Mouse (Mus musculus) stomach, embryonic 14.5 days (tissue): Measurements from ENCODE around the gene Hist1h3i. TPM values are rescaled to one million over a fixed set of nuclear protein-coding genes. Genes with fewer than 3 reads are reported as not detected.
"Not testable (repeated sequence)": the region's sequence is repeated elsewhere in the genome, so short reads cannot be mapped to it uniquely, and the experiment has no call there.

Experiments used
- ATAC-seq: fragments of 200-750 bp; cut with Nextera tagmentation; 2 replicates; pipeline ENCODE4 v1.8.0; 2017; ENCODE audit warnings: low read depth, moderate TSS enrichment; ENCODE audit not compliant: insufficient number of reproducible peaks, insufficient read depth, low FRiP score
- H3K27ac ChIP-seq: fragments of 300-500 bp; sonication (generic); 2 replicates; pipeline ENCODE4 v1.5.1; 2014; ENCODE audit warnings: mild to moderate bottlenecking, low read length, moderate library complexity, mixed read lengths
- H3K27me3 ChIP-seq: fragments of 300-500 bp; sonication (generic); 2 replicates; pipeline ENCODE4 v1.6.1; 2014; ENCODE audit warnings: low read length, control low read depth, mixed read lengths; ENCODE audit not compliant: control insufficient read depth, insufficient read depth
- H3K36me3 ChIP-seq: fragments of 300-500 bp; sonication (generic); 2 replicates; pipeline ENCODE4 v1.6.1; 2014; ENCODE audit warnings: mild to moderate bottlenecking, control low read depth, low read length, moderate library complexity, mixed read lengths; ENCODE audit not compliant: control insufficient read depth, insufficient read depth
- H3K4me1 ChIP-seq: fragments of 300-500 bp; sonication (generic); 2 replicates; pipeline ENCODE4 v1.6.1; 2014; ENCODE audit warnings: low read length, control low read depth, mixed read lengths; ENCODE audit not compliant: control insufficient read depth, insufficient read depth
- H3K4me2 ChIP-seq: fragments of 300-500 bp; sonication (generic); replicated peaks from 2 replicates; pipeline ENCODE4 v1.6.1; 2014; ENCODE audit warnings: low read depth, low read length, control low read depth
- H3K4me3 ChIP-seq: fragments of 300-500 bp; sonication (generic); 2 replicates; pipeline ENCODE4 v1.5.1; 2014; ENCODE audit warnings: low read depth, low read length, control low read depth
- H3K9ac ChIP-seq: fragments of 300-500 bp; sonication (generic); replicated peaks from 2 replicates; pipeline ENCODE4 v1.6.1; 2014; ENCODE audit warnings: low read depth, mild to moderate bottlenecking, control low read depth, low read length, moderate library complexity, mixed read lengths
- H3K9me3 ChIP-seq: fragments of 300-500 bp; sonication (generic); 2 replicates; pipeline ENCODE4 v1.6.1; 2016; ENCODE audit warnings: low read depth, low read length, control low read depth; ENCODE audit not compliant: control insufficient read depth
- WGBS: fragments of 180-500 bp; shearing (Covaris S2); extraction: QIAGEN DNeasy Blood & Tissue Kit; methylation state at CpG from one replicate; pipeline ENCODE4 v1.1.7; 2014; 5-methylcytosine and 5-hydroxymethylcytosine counted together
- polyA plus RNA-seq: library from polyadenylated mRNA; unstranded; fragments of >200 nt; fragmentation: Nextera tagmentation; extraction: Ambion mirVana; gene quantifications from 2 replicates; pipeline ENCODE4 v1.2.1, GENCODE M21; 2014

Hist1h3i gene
- polyA plus RNA-seq, 1 experiment from 2014 or later: 187 TPM

- ATAC-seq: peak; percentile 81
- peaks cover 4% of the 10 kb centered on the region; the same call in 1 of the 2 replicates for H3K4me1 ChIP-seq
- peak overlapping the region; percentile 97 for H3K27ac ChIP-seq
- no peaks in the 10 kb centered on the region for H3K9me3 ChIP-seq
- 4% methylated on average over 33 of the region's 33 CpGs for WGBS
- no peaks in the 10 kb centered on the region for H3K36me3 ChIP-seq
- H3K27me3 ChIP-seq: no peaks in the 10 kb centered on the region
- H3K4me3 ChIP-seq: peak overlapping the region; percentile 65
- peak overlapping the region; percentile 98 for H3K4me2 ChIP-seq
- peak overlapping the region; percentile 89 for H3K9ac ChIP-seq
Measured at GRCm38 (mm10) chr13:21778814-21779766, 4.1 kb downstream of the Hist1h3i start.

- Histone ChIP-seq H3K9ac (no peak overlapping the region), H3K36me3 (no peaks in the 10 kb centered on the region), H3K4me1 (peaks cover 9% of the 10 kb centered on the region; the same call in 1 of the 2 replicates), H3K27me3 (no peaks in the 10 kb centered on the region), H3K27ac (no peak overlapping the region), H3K4me2 (peak overlapping the region; percentile 19; the same call in 1 of the 2 replicates), H3K9me3 (no peaks in the 10 kb centered on the region), H3K4me3 (no peak overlapping the region; the same call in 1 of the 2 replicates)
- no peak for ATAC-seq
- WGBS: 69% methylated on average over 1 of the region's 1 CpGs
Measured at GRCm38 (mm10) chr13:21755707-21756106, 27.5 kb downstream of the Hist1h3i start.

- not testable (repeated sequence) for H3K9me3 ChIP-seq, H3K4me1 ChIP-seq, H3K36me3 ChIP-seq, ATAC-seq, H3K27me3 ChIP-seq
- peak overlapping the region; percentile 91 for H3K27ac ChIP-seq
- 0% methylated on average over 22 of the region's 26 CpGs for WGBS
- H3K4me3 ChIP-seq: peak overlapping the region; percentile 45
- peak overlapping the region; percentile 40 for H3K9ac ChIP-seq
- peak overlapping the region; percentile 62 for H3K4me2 ChIP-seq
Measured at GRCm38 (mm10) chr13:21754294-21755001, 28.7 kb downstream of the Hist1h3i start.

- WGBS: under 1% methylated on average over 43 of the region's 50 CpGs
- ATAC-seq: peak; percentile 95
Measured at GRCm38 (mm10) chr13:21753524-21754285, 29.5 kb downstream of the Hist1h3i start, which contains the start of the genes Hist1h2ak and Hist1h2bn. Gene Hist1h2ak, minus strand, starts transcription at chr13:21753827. Gene Hist1h2bn, plus strand, starts transcription at chr13:21754123.

GRCm38 (mm10) chr13:21753051-21753523 is 30.1 kb downstream of the Hist1h3i start:
- WGBS: 3% methylated on average over 6 of the region's 10 CpGs
- peak overlapping the region; percentile 45 for H3K4me3 ChIP-seq
- ATAC-seq: no peak

More at GRCm38 (mm10) chr13:21753524-21754285, 29.5 kb downstream of the Hist1h3i start, which contains the start of the genes Hist1h2ak and Hist1h2bn:
- H3K27me3 ChIP-seq, H3K4me1 ChIP-seq, H3K9me3 ChIP-seq, H3K36me3 ChIP-seq: not testable (repeated sequence)
- Histone ChIP-seq H3K4me3 (peak within 1 kb of the TSS; percentile 45), H3K9ac (peak within 1 kb of the TSS; percentile 45), H3K4me2 (peak within 1 kb of the TSS; percentile 62), H3K27ac (peak within 1 kb of the TSS; percentile 91)

GRCm38 (mm10) chr13:21752356-21752755 is 30.8 kb downstream of the Hist1h3i start:
- ATAC-seq: no peak

More at GRCm38 (mm10) chr13:21753051-21753523, 30.1 kb downstream of the Hist1h3i start:
- Histone ChIP-seq H3K4me2 (peak overlapping the region; percentile 62), H3K36me3 (no peaks in the 10 kb centered on the region), H3K4me1 (peaks cover 11% of the 10 kb centered on the region; the same call in 1 of the 2 replicates), H3K27ac (peak overlapping the region; percentile 91), H3K27me3 (no peaks in the 10 kb centered on the region), H3K9ac (peak overlapping the region; percentile 45), H3K9me3 (no peaks in the 10 kb centered on the region)

GRCm38 (mm10) chr13:21751827-21752226 is 31.3 kb downstream of the Hist1h3i start:
- ATAC-seq: no peak
- H3K9ac ChIP-seq: no peak overlapping the region
- 58% methylated on average over 3 of the region's 3 CpGs for WGBS
- no peaks in the 10 kb centered on the region for H3K36me3 ChIP-seq
- H3K27me3 ChIP-seq: no peaks in the 10 kb centered on the region
- H3K27ac ChIP-seq: peak overlapping the region; percentile 91; the same call in 1 of the 2 replicates
- H3K4me3 ChIP-seq: no peak overlapping the region
- H3K4me2 ChIP-seq: no peak overlapping the region
- no peaks in the 10 kb centered on the region for H3K9me3 ChIP-seq
- H3K4me1 ChIP-seq: peaks cover 11% of the 10 kb centered on the region; the same call in 1 of the 2 replicates

More at GRCm38 (mm10) chr13:21752356-21752755, 30.8 kb downstream of the Hist1h3i start:
- Histone ChIP-seq H3K9ac (0 out of 2 replicates have a peak overlapping the region, but pooled peaks have one; percentile 10), H3K27ac (peak overlapping the region; percentile 91; the same call in 1 of the 2 replicates), H3K27me3 (no peaks in the 10 kb centered on the region), H3K4me1 (peaks cover 11% of the 10 kb centered on the region; the same call in 1 of the 2 replicates), H3K36me3 (no peaks in the 10 kb centered on the region), H3K4me3 (peak overlapping the region; percentile 2; the same call in 1 of the 2 replicates), H3K4me2 (peak overlapping the region; percentile 62), H3K9me3 (no peaks in the 10 kb centered on the region)
- 23% methylated on average over 3 of the region's 3 CpGs for WGBS
